Comparison of ENCODE assay signal across 12 mouse cellular contexts in the genomic region with DNA sequence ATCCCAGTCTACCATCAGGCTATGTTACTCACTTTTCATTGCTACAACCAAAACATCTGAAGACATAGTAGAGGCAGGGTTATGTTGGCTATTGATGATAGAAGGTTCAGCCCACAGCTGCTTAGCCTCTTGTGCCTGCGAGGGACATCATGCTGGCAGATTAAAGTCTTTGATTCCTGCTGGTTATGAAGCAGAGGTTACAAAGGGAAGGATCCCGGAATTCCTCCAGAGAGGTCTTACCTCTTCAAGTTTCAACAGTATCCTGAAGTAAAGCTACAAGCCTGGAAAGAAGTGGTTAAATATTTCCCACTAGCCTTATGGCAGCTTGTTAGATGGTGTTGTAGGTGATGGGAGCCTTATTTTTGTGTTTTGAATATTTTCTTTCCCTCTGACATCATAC. TPM values are rescaled to one million over a fixed set of nuclear protein-coding genes. Genes with fewer than 3 reads are reported as not detected.
DNase-seq lines count a peak whose midpoint lies in the region; ATAC-seq lines count a peak whose summit lies in the region.
"Had no signal": no experiment of that assay in that cellular context is flagged by ENCODE, and none has a peak within 500 bp of the region (broad histone marks: within the 10 kb centered on the region; RNA-seq: fewer than 3 reads in every experiment).

No protein-coding gene starts in this region.

- H3K27ac ChIP-seq in kidney, embryonic 16.5 days (ENCODE audit: low read length) = no peak overlapping the region
- H3K27ac ChIP-seq in embryonic facial prominence, embryonic 12.5 days = no peak overlapping the region
- H3K27ac ChIP-seq in hindbrain, embryonic 11.5 days (ENCODE audit: low read depth, low read length) = no peak overlapping the region
- no peak overlapping the region for H3K27ac ChIP-seq in midbrain, embryonic 13.5 days

- H3K4me3 ChIP-seq in kidney, embryonic 16.5 days (ENCODE audit: low read length) = peak overlapping the region; percentile 27
- H3K4me3 ChIP-seq in embryonic facial prominence, embryonic 12.5 days = no peak overlapping the region
- no peak overlapping the region for H3K4me3 ChIP-seq in hindbrain, embryonic 11.5 days (ENCODE audit: low read depth, low read length)
- no peak overlapping the region for H3K4me3 ChIP-seq in midbrain, embryonic 13.5 days (replicated peaks)

- peaks cover 29% of the 10 kb centered on the region for H3K4me1 ChIP-seq in kidney, embryonic 16.5 days (ENCODE audit: insufficient read depth, low read length)
- peaks cover 13% of the 10 kb centered on the region for H3K4me1 ChIP-seq in embryonic facial prominence, embryonic 12.5 days
- H3K4me1 ChIP-seq in hindbrain, embryonic 11.5 days (replicated peaks; ENCODE audit: control insufficient read depth, insufficient read depth, low read length) = peaks cover 4% of the 10 kb centered on the region; the same call in 1 of the 2 replicates
- peaks cover 22% of the 10 kb centered on the region for H3K4me1 ChIP-seq in midbrain, embryonic 13.5 days (replicated peaks)

- ATAC-seq in kidney, embryonic 16.5 days (ENCODE audit: low FRiP score, low TSS enrichment) = no peak
- no peak for ATAC-seq in embryonic facial prominence, embryonic 12.5 days (ENCODE audit: insufficient number of reproducible peaks, insufficient read depth, low FRiP score, low TSS enrichment)
- ATAC-seq in hindbrain, embryonic 11.5 days (ENCODE audit: low FRiP score) = no peak
- ATAC-seq in midbrain, embryonic 13.5 days = no peak
- no peak for ATAC-seq in erythroid progenitor cell, adult 5-6 weeks (replicated peaks; ENCODE audit: low FRiP score, poor library complexity, severe bottlenecking)

- peak overlapping the region; percentile 57; the same call in 1 of the 2 replicates for H3K9ac ChIP-seq in kidney, embryonic 16.5 days (replicated peaks; ENCODE audit: low read length)
- H3K9ac ChIP-seq in embryonic facial prominence, embryonic 12.5 days = no peak overlapping the region
- H3K9ac ChIP-seq in hindbrain, embryonic 11.5 days (ENCODE audit: low read depth, low read length) = no peak overlapping the region
- H3K9ac ChIP-seq in midbrain, embryonic 13.5 days (replicated peaks) = no peak overlapping the region

- peaks cover 7% of the 10 kb centered on the region; the same call in 1 of the 2 replicates for H3K27me3 ChIP-seq in kidney, embryonic 16.5 days (ENCODE audit: insufficient read depth, low read length)
- peaks cover 28% of the 10 kb centered on the region for H3K27me3 ChIP-seq in embryonic facial prominence, embryonic 12.5 days
- H3K27me3 ChIP-seq in hindbrain, embryonic 11.5 days (ENCODE audit: control insufficient read depth, insufficient read depth, low read length) = no peaks in the 10 kb centered on the region
- peaks cover 31% of the 10 kb centered on the region; the same call in 1 of the 2 replicates for H3K27me3 ChIP-seq in midbrain, embryonic 13.5 days

- H3K36me3 ChIP-seq in kidney, embryonic 16.5 days (ENCODE audit: insufficient read depth, low read length) = no peaks in the 10 kb centered on the region
- H3K36me3 ChIP-seq in embryonic facial prominence, embryonic 12.5 days = no peaks in the 10 kb centered on the region
- H3K36me3 ChIP-seq in hindbrain, embryonic 11.5 days (ENCODE audit: control insufficient read depth, insufficient read depth, low read length) = no peaks in the 10 kb centered on the region
- H3K36me3 ChIP-seq in midbrain, embryonic 13.5 days = no peaks in the 10 kb centered on the region
- H3K36me3 ChIP-seq: G1E had no signal

- WGBS in kidney, embryonic 16.5 days = 19% methylated on average over 2 of the region's 2 CpGs
- WGBS in embryonic facial prominence, embryonic 12.5 days = 8% methylated on average over 2 of the region's 2 CpGs
- 5% methylated on average over 2 of the region's 2 CpGs for WGBS in hindbrain, embryonic 11.5 days
- 6% methylated on average over 2 of the region's 2 CpGs for WGBS in midbrain, embryonic 13.5 days

- peak overlapping the region; percentile 48 for H3K4me2 ChIP-seq in kidney, embryonic 16.5 days (replicated peaks; ENCODE audit: low read depth, low read length)
- H3K4me2 ChIP-seq in embryonic facial prominence, embryonic 12.5 days (replicated peaks) = peak overlapping the region; percentile 46; the same call in 1 of the 2 replicates
- H3K4me2 ChIP-seq in hindbrain, embryonic 11.5 days (replicated peaks; ENCODE audit: low read depth, low read length) = no peak overlapping the region
- 0 out of 2 replicates have a peak overlapping the region, but pooled peaks have one; percentile 50 for H3K4me2 ChIP-seq in midbrain, embryonic 13.5 days (replicated peaks)

- DNase-seq in kidney, postnatal 14 days = no peak
- peak; percentile 22 for DNase-seq in hindbrain, embryonic 11.5 days (ENCODE audit: low spot score)
- no peak for DNase-seq in urinary bladder, postnatal 4 days (ENCODE audit: low spot score in 2 of 2)
- DNase-seq in kidney, adult 11 months = no peak
- DNase-seq: adrenal gland, postnatal 14 days; cerebellum, postnatal 14 days; lung, adult 2 months had no signal

- no peaks in the 10 kb centered on the region for H3K9me3 ChIP-seq in kidney, embryonic 16.5 days (ENCODE audit: low read length)
- H3K9me3 ChIP-seq in embryonic facial prominence, embryonic 12.5 days = no peaks in the 10 kb centered on the region
- H3K9me3 ChIP-seq in hindbrain, embryonic 11.5 days (ENCODE audit: control insufficient read depth, low read length) = no peaks in the 10 kb centered on the region
- no peaks in the 10 kb centered on the region for H3K9me3 ChIP-seq in midbrain, embryonic 13.5 days
- H3K9me3 ChIP-seq: G1E had no signal

RNA-seq across cellular contexts. Expression of gene Shb, which starts 58.6 kb away (rescaled TPM):
- polyA plus RNA-seq in kidney, embryonic 16.5 days (2015; fragmentation: Nextera tagmentation; extraction: Ambion mirVana) = 2.7 and 3.1 TPM in 2 replicates
- polyA plus RNA-seq in embryonic facial prominence, embryonic 12.5 days (2016; fragmentation: Nextera tagmentation; extraction: Ambion mirVana) = 8.3 and 9.6 TPM in 2 replicates
- 4.2 and 6.2 TPM in 2 replicates for polyA plus RNA-seq in hindbrain, embryonic 11.5 days (2014; fragmentation: Nextera tagmentation; extraction: Ambion mirVana)
- polyA plus RNA-seq in midbrain, embryonic 13.5 days (2015; fragmentation: Nextera tagmentation; extraction: Ambion mirVana) = 2.7 and 3.6 TPM in 2 replicates
- total RNA-seq in erythroid progenitor cell, adult 5-6 weeks (2015; ENCODE audit: low replicate concordance) = 1.3 TPM in 1 of 2 replicates, not detected in the other
- 1.5 and 6.5 TPM in 2 replicates for total RNA-seq in erythroid progenitor cell, adult 5-6 weeks (2017; ENCODE audit: low replicate concordance)
- total RNA-seq: G1E had no signal
- polyA plus RNA-seq: G1E had no signal
